Mouse (Mus musculus): ENCODE results near the gene Rtp3. TPM values are rescaled to one million over a fixed set of nuclear protein-coding genes. Genes with fewer than 3 reads are reported as not detected.

Gene Rtp3
- total RNA-seq, 2 experiments from 2014 or later, result 1.1 to 1.2 TPM

GRCm38 (mm10) chr9:110951866-110952265 is 38.5 kb downstream of the Rtp3 start:
- DNase-seq, result no peak
- intact Hi-C loops (cut with DNase I), result loop anchor here (5.0 kb wide), 1 partner anchor 70 kb away; the partner anchor contains the start of gene Tmie
- Histone ChIP-seq H3K27ac (peak overlapping the region; percentile 95; the same call in 1 of the 2 replicates), H3K4me3 (no peak overlapping the region)
- no peak for TF ChIP-seq CTCF (IDR thresholded peaks at IDR 0.05)

DNA sequence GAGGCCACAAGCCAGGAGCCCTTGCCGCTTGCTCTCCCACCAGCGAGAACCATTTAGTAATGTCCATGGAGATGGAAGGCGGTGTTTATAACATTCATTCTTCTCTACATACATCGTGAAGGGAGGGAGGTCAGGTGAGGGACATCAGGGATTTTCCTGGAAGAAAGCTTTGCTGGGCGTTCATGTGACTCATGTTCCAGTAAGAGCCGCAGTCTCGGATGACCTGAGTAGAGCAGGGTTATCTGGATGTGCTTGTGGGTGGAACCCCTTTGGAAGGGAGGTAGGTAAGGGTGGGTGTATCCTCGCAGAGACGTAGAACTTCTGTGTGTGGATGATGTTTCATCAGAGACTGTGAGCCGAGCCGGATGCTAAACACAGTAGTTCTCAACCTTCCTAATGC is 39.0 kb downstream of the Rtp3 start, which contains the start of gene Lrrc2:
Gene Lrrc2, plus strand, starts transcription at position 149 of the 400 bp plus-strand sequence.
- Histone ChIP-seq H3K27ac (peak within 1 kb of the TSS; percentile 95; the same call in 1 of the 2 replicates), H3K4me3 (no peak within 1 kb of the TSS)
- no peak for TF ChIP-seq CTCF (IDR thresholded peaks at IDR 0.05)
- intact Hi-C loops (cut with DNase I), result loop anchor here (5.0 kb wide), 1 partner anchor 69 kb away; the partner anchor contains the start of gene Tmie
- no peak for DNase-seq

DNA sequence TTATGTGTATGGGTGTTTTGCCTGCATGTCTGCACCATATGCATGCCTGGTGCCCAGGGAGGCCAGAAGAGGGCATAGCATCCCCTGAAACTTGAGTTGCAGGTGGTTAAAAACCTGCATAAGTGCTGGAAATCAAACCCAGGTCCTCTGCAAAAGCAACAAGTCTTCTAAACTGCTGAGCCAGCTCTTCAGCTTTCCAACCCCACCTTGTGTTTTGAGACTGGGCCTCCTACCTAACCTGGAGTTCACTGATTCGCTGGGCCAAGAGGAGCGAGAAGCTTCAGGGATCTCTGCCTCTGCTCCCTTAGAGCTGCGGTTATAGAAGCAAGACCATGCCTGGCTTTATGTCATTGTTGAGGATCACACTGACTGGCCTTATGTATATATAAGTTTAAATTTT is 40.3 kb downstream of the Rtp3 start:
- DNase-seq, result no peak
- no peak for TF ChIP-seq CTCF (IDR thresholded peaks at IDR 0.05)
- intact Hi-C loops (cut with DNase I), result loop anchor here (5.0 kb wide), 1 partner anchor 68 kb away; the partner anchor contains the start of gene Tmie
- Histone ChIP-seq H3K4me3 (no peak overlapping the region), H3K27ac (no peak overlapping the region)

DNA sequence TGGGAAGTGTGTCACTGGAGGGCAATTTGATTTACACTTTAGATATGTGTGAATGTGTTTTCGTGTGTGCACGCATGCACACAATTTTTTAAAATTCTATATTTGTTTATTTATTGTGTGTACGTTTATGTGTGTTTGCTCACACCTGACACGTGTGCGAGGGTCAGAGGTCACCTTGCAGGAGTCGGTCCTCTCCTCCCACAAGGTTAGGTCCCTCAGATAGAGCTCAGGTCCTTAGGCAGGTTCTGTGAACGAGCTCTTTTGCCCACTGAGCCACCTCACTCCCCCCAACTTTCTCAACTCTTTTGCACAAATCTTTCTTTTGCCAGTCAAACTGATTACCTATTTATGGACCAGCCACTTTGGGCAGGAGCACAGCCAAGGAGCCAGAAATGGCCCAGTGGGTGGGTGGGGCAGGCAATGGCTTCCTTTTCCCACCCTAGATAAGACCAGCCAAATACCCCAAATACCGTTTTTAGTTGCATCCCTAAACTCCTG is 41.5 kb downstream of the Rtp3 start:
- no peak overlapping the region for H3K27ac ChIP-seq
- DNase-seq, result no peak
- H3K4me3 ChIP-seq, result no peak overlapping the region
- TF ChIP-seq CTCF (IDR thresholded peaks at IDR 0.05), result no peak
- intact Hi-C loops (cut with DNase I), result no loop called here

DNA sequence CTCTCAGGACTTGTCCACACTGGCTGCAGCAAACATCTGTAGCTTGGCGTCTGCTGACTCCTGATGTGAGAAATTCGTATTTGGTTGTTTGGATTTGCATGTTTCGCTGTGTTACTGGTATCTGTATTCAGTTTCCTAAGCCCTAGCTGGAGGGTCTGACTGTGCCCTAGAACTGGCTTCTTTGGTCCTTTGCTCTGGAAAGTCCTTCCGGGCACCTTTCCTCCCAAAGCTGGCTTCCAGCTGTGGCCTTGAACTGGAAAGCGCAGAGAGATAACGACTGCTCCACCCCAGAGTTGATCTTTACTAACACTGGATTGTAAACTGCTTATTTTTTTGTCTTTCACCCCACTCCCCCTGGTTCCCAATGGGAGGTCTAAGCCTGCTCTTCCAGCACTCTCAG is 42.5 kb downstream of the Rtp3 start:
- H3K4me3 ChIP-seq, result no peak overlapping the region
- no peak overlapping the region for H3K27ac ChIP-seq
- no peak for DNase-seq
- intact Hi-C loops (cut with DNase I), result no loop called here
- no peak for TF ChIP-seq CTCF (IDR thresholded peaks at IDR 0.05)

DNA sequence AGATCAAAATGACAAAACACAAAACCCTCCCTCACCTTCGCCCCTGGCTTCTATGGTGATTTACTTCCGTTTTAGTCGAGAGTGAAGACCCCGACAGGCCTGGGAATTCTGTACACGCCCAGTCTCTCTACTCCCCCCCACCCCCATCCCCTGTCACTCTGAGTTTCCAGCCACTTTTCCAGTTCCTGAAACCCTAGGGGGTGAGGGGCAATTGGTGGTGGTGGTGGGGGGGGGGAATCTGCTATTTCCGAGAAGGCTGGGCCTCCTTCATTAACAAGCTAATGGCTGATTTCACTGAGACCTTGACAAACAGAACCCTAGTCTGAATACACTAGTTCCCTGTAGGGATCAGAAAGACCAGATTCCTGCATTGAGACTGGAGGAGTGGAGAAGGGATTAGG is 43.1 kb downstream of the Rtp3 start:
- no peak overlapping the region for H3K4me3 ChIP-seq
- intact Hi-C loops (cut with DNase I), result no loop called here
- H3K27ac ChIP-seq, result no peak overlapping the region
- no peak for TF ChIP-seq CTCF (IDR thresholded peaks at IDR 0.05)
- DNase-seq, result no peak

DNA sequence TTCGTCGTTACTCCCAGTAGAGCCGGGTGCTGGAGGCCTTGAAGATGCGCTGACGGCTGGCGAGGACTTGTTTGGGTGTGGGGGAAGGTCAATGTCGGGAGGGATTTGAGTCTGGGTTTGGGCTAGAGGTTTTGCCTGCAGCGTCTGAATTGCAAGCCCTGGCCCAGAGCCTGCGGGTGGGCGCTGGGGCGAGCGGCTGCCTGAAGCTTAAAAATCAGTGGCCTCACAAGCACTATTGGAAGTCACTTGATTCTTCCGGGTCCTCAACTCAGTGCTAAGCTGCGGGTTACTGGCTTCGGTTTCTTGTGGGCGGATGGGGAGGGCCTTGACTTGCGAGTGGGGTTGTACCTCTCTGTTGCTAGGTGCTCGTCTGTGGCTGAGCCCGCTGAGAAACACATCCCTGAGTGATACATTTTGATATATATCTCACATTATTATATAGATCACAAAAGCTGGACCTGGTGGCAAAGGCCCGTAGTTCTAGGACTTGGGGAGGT is 43.8 kb downstream of the Rtp3 start:
- Histone ChIP-seq H3K4me3 (no peak overlapping the region), H3K27ac (no peak overlapping the region)
- DNase-seq, result no peak
- no peak for TF ChIP-seq CTCF (IDR thresholded peaks at IDR 0.05)
- intact Hi-C loops (cut with DNase I), result no loop called here

GRCm38 (mm10) chr9:110945926-110946325 is 44.5 kb downstream of the Rtp3 start, which contains the start of gene Tdgf1:
Tdgf1 (minus strand) TSS chr9:110946158.
- no peak within 1 kb of the TSS for H3K4me3 ChIP-seq
- no peak within 1 kb of the TSS for H3K27ac ChIP-seq
- TF ChIP-seq CTCF (IDR thresholded peaks at IDR 0.05), result no peak
- intact Hi-C loops (cut with DNase I), result no loop called here
- DNase-seq, result no peak

DNA sequence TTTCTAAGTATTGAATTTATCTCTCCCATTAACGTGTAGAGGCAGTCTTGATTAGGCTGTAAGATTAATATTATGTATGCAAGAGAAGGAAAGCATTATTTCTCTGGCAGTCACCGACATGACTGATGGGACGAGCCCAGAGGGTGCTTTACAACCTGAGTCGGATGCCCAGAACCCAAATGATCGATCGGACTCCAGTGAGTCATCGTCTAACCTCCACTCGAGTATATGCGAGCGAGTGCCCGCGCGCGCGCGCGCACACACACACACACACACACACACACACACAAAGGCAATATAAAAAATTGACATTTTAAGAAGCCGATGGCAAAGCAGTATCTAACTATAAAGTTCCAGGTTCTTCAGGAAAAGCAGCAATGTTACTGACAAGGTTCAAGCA is 45.0 kb downstream of the Rtp3 start:
- Histone ChIP-seq H3K27ac (no peak overlapping the region), H3K4me3 (no peak overlapping the region)
- intact Hi-C loops (cut with DNase I), result no loop called here
- DNase-seq, result no peak
- no peak for TF ChIP-seq CTCF (IDR thresholded peaks at IDR 0.05)

- no peak for DNase-seq
- intact Hi-C loops (cut with DNase I), result no loop called here
- H3K4me3 ChIP-seq, result no peak overlapping the region
- no peak overlapping the region; the same call in 1 of the 2 replicates for H3K27ac ChIP-seq
- peak; percentile 74 for TF ChIP-seq CTCF (IDR thresholded peaks at IDR 0.05)
These were observed 46.1 kb downstream of the Rtp3 start for GRCm38 (mm10) chr9:110944265-110944664.

GRCm38 (mm10) chr9:110937506-110938490 is 52.6 kb downstream of the Rtp3 start:
- TF ChIP-seq CTCF (IDR thresholded peaks at IDR 0.05), result peak; percentile 25; the same call in 1 of the 2 replicates
- Histone ChIP-seq H3K4me3 (no peak overlapping the region), H3K27ac (peak overlapping the region; percentile 35)
- intact Hi-C loops (cut with DNase I), result no loop called here
- DNase-seq, result no peak

DNA sequence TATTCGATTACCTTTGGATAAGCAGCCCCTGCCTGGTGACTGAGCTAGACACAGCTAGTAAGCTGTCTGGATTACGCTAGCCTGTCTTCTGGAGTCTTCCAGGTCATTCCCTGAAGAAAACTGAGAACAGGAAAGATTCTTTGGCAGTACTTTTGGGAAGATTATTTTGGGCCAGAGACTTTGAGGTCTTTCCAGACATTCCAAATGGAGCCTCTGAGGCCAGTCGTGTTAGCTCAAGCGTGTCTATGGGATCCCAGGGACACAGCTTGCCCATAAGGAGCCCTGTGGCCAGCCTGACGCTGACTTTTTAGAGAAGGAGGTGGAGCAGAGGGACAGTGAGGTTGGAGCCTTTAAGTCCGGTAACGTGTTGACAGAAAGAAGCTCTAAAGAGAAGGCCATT is 54.4 kb downstream of the Rtp3 start:
- DNase-seq, result no peak
- peak overlapping the region; percentile 69 for H3K27ac ChIP-seq

More for the DNA sequence above, 54.4 kb downstream of the Rtp3 start:
- intact Hi-C loops (cut with DNase I), result no loop called here
- TF ChIP-seq CTCF (IDR thresholded peaks at IDR 0.05), result no peak
- H3K4me3 ChIP-seq, result no peak overlapping the region

Other genes with a start within 250 kb of the Rtp3 start
- gene Myl3, start 248.7 kb downstream of the Rtp3 start, total RNA-seq (2021), result 1,000 to 10,000 TPM in 1 of 2 experiments, 100 to 1,000 TPM in 1; 528 to 1,790 TPM
- 1 to 10 TPM in 1 of 2 experiments, under 1 TPM in 1; 0.99 to 1.3 TPM for gene Pth1r, start 243.4 kb downstream of the Rtp3 start, total RNA-seq (2021)
- not detected for gene Prss42, start 192.4 kb downstream of the Rtp3 start, total RNA-seq (2021)
- gene Prss44, start 176.6 kb downstream of the Rtp3 start, total RNA-seq (2021), result not detected
- not detected for gene Prss43, start 163.9 kb downstream of the Rtp3 start, total RNA-seq (2021)
- not detected for gene Prss45, start 156.0 kb downstream of the Rtp3 start, total RNA-seq (2021)
- gene Prss46, start 146.1 kb downstream of the Rtp3 start, total RNA-seq (2021), result not detected
- gene Prss50, start 132.6 kb downstream of the Rtp3 start, total RNA-seq (2021), result not detected
- gene Als2cl, start 110.7 kb downstream of the Rtp3 start, total RNA-seq (2021), result 1 to 10 TPM; 3.7 to 7.5 TPM
- gene Tmie, start 110.5 kb downstream of the Rtp3 start, total RNA-seq (2021), result under 1 TPM; 0.41 to 0.70 TPM
- 1 to 10 TPM in 1 of 2 experiments, not detected in 1; 2.4 TPM for gene Fam240a, start 73.7 kb downstream of the Rtp3 start, total RNA-seq (2021)
- not detected for gene Tdgf1, start 44.4 kb downstream of the Rtp3 start, total RNA-seq (2021)
- 10 to 100 TPM; 75.0 to 80.8 TPM for gene Lrrc2, start 39.0 kb downstream of the Rtp3 start, total RNA-seq (2021)
- not detected for gene Ltf, start 28.7 kb upstream of the Rtp3 start, total RNA-seq (2021)
- gene Ccrl2, start 66.9 kb upstream of the Rtp3 start, total RNA-seq (2021), result 1 to 10 TPM; 3.1 to 4.0 TPM
- 10 to 100 TPM; 72.6 to 74.8 TPM for gene Lrrfip2, start 127.0 kb upstream of the Rtp3 start, total RNA-seq (2021)

All from gastrocnemius, adult 2 months (tissue).